Mouse (Mus musculus): ENCODE results near the gene Yju2.
"Not testable (repeated sequence)": the region's sequence is repeated elsewhere in the genome, so short reads cannot be mapped to it uniquely, and the experiment has no call there.

The Yju2 gene

DNA sequence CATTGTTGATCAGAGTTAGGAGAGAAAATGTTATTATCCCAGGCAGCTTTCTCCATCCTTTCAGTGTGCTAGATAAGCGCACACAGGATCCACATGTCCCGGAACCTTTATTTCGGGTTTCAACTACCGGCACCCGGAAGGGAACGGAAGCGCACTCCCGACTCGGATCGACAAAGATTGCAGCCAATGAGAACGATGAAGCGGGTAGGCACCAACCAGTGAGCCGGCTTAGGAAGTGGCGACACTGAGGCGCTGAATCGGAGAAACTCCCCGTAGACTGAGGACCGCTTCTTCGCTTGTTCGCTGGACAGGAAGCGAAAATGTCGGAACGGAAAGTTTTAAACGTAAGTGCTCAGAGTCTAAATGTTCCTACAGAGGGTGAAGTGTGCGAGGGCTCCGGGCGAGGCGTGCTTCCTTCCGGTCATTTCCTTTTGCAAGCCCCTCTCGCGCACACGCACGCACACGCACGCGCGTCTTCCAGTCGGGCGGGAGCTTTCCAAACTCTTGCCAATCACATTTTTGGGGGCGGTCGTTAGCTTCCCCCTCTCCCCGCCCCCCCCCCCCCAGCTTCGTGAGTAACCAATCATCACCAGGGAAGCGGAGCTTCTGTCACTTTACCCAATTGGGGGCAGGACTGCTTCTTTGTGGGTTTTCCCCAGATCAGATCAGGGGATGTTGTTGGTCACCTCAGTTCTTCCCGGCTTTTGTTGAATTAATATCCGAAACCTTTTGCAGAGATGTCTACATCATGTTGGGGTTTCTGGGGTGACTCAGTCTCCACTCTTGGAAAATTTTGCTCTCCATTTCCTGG, at the start of gene Yju2:
Gene Yju2 (plus strand): TSS at position 182 of the 811 bp plus-strand sequence.
- peak; percentile 96 for DNase-seq (ENCODE audit: low spot score)

DNA sequence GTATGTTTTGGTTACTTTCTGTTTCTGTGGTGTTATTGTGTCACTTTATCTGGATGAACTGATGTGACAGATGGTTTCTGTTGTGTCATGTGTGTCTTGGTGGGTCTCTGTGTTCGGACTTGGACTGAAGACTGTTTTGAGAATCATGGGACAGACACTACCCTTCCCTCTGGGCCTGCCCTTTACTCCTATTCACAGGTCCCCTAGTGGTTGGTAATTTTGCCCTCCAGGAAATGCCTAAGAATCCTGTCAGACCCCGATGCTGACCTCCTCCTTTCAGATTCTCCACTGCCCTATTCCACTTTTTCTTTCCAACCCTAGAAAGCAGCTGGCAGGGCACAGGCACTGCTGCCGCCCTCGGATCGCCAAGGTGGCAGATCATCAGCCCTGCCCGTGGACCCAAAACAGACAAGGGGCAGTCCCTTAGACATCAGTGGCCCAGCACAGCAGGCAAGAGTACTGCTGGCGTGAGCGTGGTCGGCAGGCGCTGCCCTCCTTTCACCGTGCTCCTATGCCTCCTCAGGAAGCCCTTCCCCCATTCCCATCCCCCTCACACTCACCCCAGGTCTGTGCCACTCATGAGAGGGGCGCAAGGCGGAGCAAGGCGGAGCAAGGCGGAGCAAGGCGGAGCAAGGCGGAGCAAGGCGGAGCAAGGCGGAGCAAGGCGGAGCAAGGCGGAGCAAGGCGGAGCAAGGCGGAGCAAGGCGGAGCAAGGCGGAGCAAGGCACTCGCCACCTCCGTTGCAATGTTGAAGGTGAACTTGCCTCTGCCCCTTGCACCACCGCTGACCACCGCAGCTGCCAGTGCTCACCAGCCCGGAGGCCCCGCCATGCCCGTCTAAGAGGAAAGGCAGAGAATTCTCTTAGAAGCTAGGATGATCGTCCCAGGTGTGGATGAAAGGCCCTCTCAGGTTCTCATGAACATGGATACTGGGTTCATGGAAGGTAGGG, 27.1 kb upstream of the Yju2 start:
- peak; percentile 78 for DNase-seq (ENCODE audit: low spot score)

DNA sequence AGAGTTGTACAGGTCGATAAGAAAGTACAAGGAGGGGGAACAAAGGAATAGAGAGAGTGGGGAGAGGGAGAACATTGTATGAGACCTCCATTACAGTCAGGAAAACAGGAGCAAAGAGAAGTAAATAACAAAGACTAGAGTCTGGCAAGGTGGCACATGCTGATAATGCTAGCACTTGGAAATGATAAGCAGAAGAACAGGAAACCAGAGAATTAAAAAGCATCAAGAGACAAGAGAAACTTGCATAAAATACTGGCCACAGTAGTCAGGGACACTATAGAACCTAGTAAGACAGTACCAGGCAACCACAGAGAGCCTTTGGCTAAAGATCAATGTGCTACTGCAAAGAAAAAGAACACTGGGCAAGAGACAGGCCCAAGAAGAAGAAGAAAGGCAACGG, 26.3 kb upstream of the Yju2 start:
- no peak for DNase-seq (ENCODE audit: low spot score)

DNA sequence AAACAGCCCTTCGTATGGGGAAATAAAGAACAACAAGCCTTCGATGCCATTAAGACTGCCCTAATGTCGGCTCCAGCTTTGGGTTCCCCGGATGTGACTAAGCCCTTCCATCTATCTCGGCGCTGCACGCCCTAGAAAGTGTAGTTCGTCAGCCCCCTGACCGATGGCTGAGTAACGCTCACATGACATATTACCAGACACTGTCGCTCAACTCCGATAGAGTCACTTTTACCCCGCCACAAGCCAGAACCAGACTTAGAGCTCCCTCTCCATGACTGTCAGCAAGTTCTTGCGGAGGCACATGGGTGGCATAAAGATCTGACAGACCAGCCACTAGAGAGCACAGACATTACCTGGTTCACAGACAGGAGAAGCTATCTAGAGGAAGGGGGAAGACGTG, 25.7 kb upstream of the Yju2 start:
- DNase-seq (ENCODE audit: low spot score) = no peak

DNA sequence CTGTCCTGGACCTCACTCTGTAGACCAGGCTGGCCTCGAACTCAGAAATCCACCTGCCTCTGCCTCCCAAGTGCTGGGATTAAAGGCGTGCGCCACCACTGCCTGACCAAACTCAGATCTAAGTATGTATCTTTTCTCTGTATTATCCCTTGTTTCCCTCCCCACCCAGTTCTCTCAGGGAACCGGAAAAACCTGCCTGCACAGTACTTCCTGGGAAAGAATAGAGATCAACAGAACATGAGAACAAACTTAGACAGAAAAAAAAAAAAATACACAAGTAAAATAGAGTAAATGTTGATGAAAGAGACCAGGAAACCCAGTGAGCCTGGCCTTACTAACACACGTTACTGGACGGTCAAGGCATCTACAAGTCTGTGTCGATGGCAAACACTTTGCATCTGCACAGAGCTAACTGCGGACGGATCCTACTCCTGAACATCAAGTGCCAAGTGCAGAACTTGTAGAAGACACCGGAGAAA, 14.5 kb upstream of the Yju2 start:
- DNase-seq (ENCODE audit: low spot score) = not testable (repeated sequence)

DNA sequence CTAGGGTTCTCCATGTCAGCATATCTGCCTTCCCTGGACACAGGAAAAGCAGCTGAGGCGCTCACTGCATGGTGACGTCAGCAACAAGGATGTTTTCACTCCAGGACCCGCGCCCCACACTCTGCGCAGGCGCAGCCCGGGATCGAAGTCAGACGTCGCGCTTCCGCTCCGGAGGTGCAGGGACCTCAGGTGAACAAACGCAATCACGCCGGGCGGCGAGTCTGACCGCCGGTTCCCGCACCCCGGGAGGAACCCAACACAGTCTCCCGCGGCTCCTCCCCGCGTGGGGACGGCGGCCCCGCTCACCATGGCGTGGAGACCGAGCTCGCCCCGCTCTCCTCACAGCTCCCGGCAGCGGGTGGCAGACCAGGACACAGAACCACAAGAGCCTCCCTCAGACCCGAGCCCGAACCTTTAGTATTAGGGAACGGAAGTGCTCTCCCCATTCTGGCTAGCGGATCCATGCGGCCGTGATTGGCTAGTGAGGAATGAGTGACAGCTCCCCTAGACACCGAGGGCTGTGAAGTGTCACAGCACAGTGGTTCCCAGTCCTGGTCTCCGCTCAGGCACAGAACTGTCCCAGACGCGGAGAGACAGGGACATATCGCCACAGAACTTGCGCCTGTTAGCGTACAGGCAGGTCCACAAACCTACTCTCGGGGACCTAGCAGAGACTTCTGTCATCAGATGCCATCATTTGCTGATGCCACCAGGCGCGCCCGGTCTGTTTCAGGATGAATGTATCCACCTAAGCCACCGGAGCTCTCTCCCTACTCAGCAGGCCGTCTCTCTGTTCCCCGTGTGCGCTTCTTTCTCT, 13.8 kb upstream of the Yju2 start:
- peak; percentile 82 for DNase-seq (ENCODE audit: low spot score)

DNA sequence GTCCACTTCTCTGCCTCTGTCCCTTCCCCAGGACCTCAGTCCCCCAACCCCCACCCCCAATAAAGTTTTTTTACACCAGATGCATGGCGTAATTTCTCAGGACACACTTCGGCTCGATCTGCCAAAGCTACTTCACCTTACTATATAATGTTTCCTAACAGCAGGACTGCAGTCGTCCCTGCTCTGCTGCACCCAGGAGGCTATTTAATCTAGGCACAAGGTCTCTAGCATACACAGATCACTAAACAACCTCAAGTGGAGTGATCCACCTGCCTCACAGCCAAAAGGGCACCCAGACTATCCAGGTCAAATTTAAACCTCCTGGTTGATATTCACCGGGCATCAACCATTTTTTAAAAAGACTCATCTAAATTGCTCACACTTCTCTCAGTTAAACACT, 13.2 kb upstream of the Yju2 start:
- DNase-seq (ENCODE audit: low spot score) = no peak

DNA sequence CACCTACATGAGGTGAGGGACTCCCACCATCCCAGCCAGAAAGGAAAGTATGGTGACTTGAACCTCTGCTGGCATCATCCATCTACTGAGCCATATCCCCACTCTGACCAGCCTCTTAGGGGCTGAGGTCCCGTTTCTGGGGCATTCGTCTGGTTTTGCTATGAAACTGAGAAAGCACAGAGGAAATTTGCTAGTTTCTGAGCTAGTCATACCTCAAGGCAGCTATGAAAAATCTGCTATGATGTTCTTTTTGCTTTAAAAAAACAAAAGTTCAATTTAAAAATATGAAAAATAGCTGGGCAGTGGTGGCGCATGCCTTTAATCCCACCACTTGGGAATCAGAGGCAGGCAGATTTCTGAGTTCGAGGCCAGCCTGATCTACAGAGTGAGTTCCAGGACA, 10.3 kb upstream of the Yju2 start:
- no peak for DNase-seq (ENCODE audit: low spot score)

DNA sequence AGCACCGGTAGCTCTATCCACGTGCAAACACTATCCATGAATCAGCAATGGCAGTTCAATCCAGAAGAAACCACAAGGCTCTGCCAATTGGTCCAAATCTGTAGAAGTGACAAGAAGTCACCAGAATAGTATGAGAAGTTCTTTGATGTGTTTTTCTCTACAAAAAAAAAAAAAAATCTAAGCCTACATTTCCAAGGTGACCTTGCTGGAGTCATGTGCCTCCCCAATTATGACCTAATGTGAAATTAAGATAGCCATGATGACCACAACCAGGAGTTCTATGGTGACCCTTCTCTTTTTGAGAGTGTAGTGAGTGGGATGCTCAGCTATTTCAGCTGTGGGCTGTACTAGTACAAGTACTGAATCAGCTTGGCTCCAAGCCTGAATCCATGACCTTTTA, 9.5 kb upstream of the Yju2 start, which contains the start of gene Zfp119b:
Gene Zfp119b (minus strand): TSS at position 101 of the 400 bp plus-strand sequence.
- DNase-seq (ENCODE audit: low spot score) = no peak

DNA sequence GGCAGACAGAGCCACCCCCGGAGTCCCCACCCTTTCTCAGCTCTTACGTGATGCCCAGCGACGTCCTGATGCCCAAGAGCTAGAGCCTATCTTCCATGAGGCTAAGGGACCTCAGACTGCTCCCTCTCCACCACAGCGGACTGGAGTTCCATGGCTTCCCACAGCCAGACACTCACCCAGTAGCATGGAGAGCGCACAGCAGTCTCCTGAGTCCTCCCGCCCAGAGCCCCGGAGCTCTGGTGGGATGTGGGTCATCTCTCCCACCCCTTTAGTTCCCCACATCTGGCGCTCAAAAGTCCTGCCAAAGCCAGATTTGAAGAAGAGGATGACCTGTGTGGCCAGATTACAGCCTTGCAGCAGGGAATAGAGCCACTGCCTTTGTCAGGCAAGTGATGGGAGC, 8.3 kb upstream of the Yju2 start:
- DNase-seq (ENCODE audit: low spot score) = no peak

DNA sequence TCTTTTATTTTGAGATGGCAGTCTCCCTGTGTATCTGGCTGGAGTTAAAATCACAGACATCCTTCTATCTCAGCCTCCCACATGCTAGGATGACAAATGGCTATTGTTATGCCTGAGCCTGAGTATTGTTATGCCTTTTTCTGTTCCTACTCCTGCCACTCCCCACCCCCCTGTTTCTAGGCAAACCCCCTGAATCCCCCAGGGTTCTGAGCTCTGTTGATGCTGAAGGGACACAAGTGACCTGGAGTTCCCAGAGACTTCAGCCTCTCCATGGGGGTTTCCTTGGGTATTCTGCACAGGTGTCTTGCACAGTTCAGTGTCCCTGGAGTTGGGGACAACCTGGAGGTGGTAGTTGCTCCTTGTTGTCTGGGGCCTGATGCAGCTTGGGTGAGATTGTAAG, 6.9 kb upstream of the Yju2 start:
- DNase-seq (ENCODE audit: low spot score) = no peak

DNA sequence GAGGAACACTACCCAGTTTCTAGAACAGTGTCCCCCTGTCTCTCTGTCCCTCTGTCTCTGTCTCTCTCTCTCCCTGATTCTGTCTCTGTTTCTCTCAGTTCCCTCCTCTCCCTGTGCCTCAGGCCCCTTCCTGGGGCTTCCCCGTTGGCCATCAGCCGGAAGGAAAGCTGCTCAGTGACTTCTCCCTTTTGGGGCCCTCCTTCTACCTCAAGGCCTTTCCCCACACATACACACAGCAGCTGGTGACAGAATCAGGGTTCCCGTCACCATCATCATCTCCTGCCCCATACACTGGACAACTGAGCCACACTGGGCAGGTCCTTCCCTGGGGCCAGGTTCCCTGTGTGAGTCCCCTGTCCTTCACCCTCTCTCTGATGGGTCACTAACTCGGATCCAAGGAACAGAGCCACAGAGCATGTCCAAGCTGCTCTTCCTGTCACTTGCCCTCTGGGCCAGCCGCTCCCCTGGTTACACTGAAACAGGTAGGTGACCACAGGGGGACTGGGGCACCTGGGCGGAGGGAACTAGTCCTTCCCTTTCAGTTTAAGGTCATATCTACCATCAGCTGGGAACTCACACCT, 6.4 kb upstream of the Yju2 start, which contains the start of gene Ebi3:
Gene Ebi3 (plus strand): TSS at position 194 of the 581 bp plus-strand sequence.
- no peak for DNase-seq (ENCODE audit: low spot score)

DNA sequence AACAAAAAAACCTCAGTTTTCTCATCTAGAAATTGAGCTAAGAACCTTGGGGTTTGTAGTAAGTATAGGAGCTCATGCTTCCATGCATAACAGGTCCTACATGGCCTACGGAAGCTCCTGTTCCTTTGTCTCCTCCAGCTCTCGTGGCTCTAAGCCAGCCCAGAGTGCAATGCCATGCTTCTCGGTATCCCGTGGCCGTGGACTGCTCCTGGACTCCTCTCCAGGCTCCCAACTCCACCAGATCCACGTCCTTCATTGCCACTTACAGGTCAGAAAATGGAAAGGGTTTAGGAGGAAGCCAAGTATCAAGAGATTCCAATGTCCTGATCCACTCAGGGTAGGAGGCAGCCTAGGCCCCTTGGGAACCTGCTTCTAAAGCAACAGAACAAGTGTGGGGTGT, 5.1 kb upstream of the Yju2 start:
- DNase-seq (ENCODE audit: low spot score) = no peak

DNA sequence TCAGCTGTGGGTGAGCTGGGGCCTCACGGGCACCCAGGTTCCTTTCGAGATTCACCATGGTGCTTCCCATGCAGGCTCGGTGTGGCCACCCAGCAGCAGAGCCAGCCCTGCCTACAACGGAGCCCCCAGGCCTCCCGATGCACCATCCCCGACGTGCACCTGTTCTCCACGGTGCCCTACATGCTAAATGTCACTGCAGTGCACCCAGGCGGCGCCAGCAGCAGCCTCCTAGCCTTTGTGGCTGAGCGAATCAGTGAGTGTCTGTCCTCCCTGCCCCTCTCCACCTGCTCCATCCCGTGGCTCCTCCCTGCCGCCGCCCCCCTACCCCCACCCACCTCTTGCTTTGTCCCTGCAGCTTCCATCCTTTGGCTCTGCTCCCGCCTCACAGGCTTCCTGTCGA, 4.7 kb upstream of the Yju2 start:
- DNase-seq (ENCODE audit: low spot score) = no peak

DNA sequence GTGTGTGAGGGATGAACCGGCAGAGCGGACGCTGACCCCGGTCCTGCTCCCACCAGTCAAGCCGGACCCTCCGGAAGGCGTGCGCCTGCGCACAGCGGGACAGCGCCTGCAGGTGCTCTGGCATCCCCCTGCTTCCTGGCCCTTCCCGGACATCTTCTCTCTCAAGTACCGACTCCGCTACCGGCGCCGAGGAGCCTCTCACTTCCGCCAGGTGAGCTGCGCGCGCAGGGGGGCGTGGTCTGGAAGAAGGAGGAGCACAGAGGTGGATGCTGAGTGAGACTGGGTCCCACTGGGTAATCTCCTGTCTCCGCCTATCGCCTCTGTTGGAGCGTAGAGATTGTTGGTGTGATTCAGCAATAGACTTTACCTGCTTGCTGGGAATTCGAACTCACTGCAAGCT, 2.8 kb upstream of the Yju2 start:
- DNase-seq (ENCODE audit: low spot score) = peak; percentile 86

DNA sequence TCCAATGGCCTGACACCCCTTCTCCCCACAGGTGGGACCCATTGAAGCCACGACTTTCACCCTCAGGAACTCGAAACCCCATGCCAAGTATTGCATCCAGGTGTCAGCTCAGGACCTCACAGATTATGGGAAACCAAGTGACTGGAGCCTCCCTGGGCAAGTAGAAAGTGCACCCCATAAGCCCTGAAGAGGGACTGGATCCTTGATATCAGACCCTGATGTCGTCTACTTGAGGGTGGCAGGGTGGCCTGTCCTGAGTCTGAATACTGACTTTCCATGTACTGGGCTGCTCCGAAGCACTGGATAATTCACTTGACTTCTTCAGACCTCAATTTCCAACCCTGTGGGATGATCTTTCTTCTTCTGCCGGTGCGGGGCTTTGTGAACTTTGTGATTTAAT, 2.3 kb upstream of the Yju2 start:
- DNase-seq (ENCODE audit: low spot score) = no peak

DNA sequence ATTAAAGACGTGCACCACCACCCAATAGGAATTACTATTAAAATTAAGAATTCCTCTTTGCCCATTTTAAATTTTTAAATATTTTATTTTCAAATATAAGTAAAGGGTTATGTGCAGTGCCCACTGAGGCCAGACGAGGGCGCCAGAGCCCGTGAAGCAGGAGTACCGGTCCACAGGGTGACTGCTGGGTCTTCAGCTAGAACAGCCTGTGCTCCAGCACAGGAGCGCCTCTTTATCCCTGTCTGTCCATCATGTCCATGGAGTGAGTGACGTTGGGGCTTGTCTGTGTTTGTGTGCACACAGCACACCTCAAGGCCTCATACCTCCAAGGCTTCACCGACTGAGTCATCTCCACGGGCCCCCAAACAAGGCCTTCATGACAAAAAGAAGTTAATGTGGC, 1.7 kb upstream of the Yju2 start:
- peak; percentile 55 for DNase-seq (ENCODE audit: low spot score)

DNA sequence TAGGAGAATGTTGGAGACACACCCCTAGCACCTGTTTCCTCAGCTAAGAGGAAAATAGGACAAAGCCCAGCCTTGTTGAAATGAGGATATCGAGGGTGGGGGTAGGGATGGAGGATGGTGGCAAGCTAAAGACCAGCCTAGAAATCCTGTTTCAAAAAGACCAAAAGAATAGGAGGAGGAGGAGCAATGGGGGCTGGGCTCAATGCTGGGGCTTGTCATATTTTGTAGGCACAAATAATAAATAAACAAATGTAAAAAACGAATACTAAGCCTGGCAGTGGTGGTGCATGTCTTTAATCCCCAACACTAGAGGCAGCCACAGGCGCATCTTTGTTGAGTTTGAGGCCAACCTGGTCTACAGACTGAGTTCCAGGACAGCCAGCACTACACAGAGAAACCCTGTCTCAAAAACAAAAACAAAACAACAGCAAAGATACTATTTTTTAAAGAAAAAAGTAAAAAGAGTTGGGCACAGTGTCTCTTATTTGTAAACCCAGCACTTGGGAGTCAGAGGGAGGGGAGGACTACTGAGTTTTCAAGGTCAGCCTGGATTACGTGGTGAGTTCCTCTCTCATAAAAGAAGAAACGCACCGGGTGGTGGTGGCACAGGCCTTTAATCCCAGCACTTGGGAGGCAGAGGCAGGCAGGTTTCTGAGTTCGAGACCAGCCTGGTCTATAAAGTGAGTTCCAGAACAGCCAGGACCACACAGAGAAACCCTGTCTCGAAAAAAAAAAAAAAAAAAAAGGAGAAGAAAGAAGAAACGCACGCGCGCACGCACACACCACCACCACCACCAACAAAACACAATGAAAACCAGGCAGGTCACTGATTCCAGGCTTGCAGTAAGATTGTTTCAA, 944 bp upstream of the Yju2 start:
- DNase-seq (ENCODE audit: low spot score) = no peak

DNA sequence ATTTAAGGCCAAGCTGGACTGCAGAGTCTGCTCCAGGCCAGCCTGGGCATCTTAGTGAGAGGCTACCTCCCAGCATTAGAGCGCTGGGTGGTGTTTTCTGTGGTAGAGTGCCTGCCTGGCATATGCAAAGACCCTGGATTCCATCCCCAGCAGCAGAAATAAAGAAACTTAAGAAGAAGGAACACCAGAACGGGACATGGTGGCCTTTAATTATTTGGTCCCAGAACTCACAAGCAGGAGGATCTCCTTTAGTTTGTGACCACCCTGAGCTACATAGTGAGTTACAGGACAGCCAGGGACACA, 364 bp upstream of the Yju2 start:
- DNase-seq (ENCODE audit: low spot score) = no peak

DNA sequence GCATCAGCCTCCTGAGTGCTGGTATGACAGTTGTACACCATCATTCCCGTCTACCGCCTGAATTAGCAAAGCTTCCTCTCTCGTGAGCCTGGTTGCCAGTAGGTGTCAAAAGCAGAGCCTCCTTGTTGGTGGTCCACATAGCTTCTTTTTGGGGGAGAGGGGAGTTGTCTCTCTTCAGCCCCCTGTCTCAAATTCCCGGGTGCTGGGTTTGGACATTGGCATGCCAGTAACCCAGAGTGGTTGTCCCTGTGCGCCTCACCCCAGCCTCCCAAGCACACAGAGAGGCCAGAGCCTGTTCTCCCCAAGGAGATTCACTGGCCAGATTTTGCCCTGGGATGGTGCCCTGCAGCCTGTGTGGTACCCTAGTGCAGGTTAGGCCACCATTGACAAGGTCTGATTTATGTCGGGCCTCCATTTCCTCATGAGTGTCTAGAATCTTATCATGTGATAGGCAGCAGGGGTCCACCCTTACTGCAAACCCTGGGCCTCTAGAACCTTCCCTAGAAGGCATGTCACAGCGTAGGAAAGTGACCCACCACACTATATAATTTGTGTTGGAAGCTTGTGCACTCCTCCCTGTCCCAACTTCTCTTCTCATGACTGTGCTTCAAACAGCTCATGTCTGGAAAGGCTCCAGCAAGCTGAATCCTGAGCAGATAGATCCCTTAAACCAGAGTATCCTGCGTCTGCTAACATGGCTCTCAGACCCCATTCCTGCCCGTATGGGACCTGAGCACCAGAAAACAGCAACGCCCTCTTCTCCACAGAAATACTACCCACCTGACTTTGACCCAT, 1.2 kb downstream of the Yju2 start:
- DNase-seq (ENCODE audit: low spot score) = no peak
